Mouse (Mus musculus) spleen, postnatal 36 days (tissue): ENCODE measurements around the gene Hist1h4j.
A peak's percentile ranks its signal among the peaks of the same experiment; 100 is the strongest.

Experiments used
- DNase-seq, 2 experiments: peaks; one replicate each; pipeline ENCODE4 v3.0.0; 2022; ENCODE audit warnings: low spot score in 2 of 2, mixed read lengths in 1 of 2

Hist1h4j gene

GRCm38 (mm10) chr13:21722993-21723836 lies 11.6 kb upstream of the Hist1h4j start:
- DNase-seq, result no peak

GRCm38 (mm10) chr13:21727948-21728572 lies 6.8 kb upstream of the Hist1h4j start:
- DNase-seq, result no peak

GRCm38 (mm10) chr13:21729544-21729943 lies 5.3 kb upstream of the Hist1h4j start:
- DNase-seq, result no peak

DNA sequence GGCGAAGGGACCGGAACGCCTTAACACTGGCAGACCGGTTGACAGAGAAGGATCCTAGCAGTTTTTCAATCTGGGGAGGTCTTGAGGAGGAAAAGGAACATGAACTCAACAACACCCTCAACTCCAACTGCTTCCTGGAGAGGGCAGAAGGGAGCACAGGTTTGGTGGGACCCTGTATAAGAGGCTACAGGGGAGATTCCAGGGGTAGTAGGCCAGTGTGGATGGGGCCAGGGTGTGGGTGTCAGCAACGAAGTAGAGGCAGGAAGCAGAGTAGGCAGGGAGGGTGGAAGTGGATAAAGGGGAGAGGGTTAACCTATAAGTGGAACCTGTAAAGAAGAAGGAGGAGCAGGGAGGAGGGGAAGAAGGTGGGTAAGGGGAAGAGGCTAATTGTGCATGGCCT lies 1.4 kb upstream of the Hist1h4j start:
- no peak for DNase-seq

- peak; percentile 75 to 85 for DNase-seq
Observed at GRCm38 (mm10) chr13:21734010-21734905, 606 bp upstream of the Hist1h4j start.

DNA sequence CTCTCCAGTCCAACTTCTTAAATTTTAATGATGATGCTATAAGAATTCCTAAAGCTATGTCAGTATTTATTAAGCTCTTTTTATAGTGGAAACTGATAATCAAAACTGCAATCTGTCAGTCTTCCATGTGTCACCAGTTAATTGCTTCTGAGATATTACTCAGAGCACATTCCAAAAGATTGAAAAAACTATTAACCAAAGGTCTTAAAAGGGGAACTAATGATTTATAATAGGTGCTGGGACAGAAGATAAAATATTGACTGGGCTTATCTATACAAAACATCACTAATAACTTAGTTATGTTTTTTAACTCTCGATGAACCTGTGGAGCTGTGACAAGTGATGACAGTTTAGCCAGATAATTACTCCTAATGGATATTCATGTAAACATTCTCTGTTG lies 10.1 kb downstream of the Hist1h4j start:
- DNase-seq, result no peak

GRCm38 (mm10) chr13:21749387-21750158 lies 14.7 kb downstream of the Hist1h4j start:
- no peak for DNase-seq

DNA sequence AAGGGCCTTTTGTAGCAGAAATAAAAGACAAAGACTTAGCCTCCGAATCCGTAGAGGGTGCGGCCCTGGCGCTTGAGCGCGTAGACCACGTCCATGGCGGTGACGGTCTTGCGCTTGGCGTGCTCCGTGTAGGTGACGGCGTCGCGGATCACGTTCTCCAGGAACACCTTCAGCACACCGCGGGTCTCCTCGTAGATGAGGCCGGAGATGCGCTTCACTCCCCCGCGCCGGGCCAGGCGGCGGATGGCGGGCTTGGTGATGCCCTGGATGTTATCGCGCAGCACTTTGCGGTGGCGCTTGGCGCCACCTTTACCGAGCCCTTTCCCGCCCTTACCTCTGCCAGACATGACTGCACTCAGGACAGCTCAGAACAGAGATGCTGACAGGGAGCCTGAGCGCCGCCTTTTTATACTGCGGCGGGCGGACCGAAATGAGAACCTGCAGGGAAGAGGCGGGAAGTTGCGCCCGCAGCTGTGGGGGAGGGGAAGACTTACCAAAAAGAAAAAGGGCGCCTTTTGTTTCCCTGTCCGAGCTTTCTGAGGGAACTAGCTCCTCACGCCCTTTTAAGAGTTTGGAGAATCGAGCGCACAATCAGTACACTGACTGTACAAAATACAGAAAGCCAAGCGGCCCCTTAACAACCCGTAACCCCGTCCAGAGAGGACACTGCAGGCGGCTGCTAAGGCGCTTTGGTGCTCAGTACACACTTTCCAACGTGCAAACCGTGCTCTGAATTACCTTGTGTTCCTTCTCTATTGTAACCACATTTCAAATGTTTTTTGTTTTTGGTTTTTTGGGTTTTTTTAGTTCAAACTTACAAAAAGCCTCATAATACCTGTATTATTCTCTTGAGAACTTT lies 15.5 kb downstream of the Hist1h4j start, which contains the start of gene Hist1h4k:
TSS of gene Hist1h4k (minus strand) at position 347 of the 859 bp plus-strand sequence.
- peak; percentile 90 to 93 for DNase-seq

GRCm38 (mm10) chr13:21751417-21751816 lies 16.6 kb downstream of the Hist1h4j start:
- DNase-seq, result no peak

DNA sequence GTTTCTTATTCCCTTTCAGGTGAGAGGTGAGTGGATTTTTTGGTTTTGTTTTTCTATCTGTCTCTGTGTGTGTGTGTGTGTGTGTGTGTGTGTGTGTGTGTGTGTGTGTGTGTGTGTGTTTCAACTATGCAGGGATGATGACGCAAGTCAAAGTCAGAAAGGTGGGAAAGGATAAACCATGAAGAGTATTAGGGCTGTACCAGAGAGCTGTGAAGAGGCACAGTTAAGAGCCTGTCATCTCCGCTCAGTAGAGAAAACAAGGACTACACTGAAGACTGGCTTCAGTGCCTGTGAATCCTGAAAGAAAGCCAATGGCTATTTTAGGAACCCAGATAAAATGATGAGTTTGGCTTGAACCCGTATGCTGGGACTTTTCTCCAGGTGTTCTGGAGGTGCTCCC lies 17.0 kb downstream of the Hist1h4j start:
- DNase-seq, result no peak

GRCm38 (mm10) chr13:21752356-21752755 lies 17.5 kb downstream of the Hist1h4j start:
- DNase-seq, result no peak

GRCm38 (mm10) chr13:21753051-21753523 lies 18.2 kb downstream of the Hist1h4j start:
- no peak for DNase-seq

- peak; percentile 85 to 91 for DNase-seq
Observed at GRCm38 (mm10) chr13:21753524-21754285, 18.8 kb downstream of the Hist1h4j start, which contains the start of the genes Hist1h2ak and Hist1h2bn. Hist1h2ak (minus strand) TSS chr13:21753827. Hist1h2bn (plus strand) TSS chr13:21754123.

GRCm38 (mm10) chr13:21754294-21755001 lies 19.6 kb downstream of the Hist1h4j start:
- peak; percentile 43 to 66 for DNase-seq

GRCm38 (mm10) chr13:21755707-21756106 lies 20.8 kb downstream of the Hist1h4j start:
- no peak for DNase-seq

GRCm38 (mm10) chr13:21778814-21779766 lies 44.2 kb downstream of the Hist1h4j start:
- DNase-seq, result peak; percentile 74 to 88
